In genomic region chr6:114700704-114701103, GRCm38 (mm10) we compare ENCODE assay signal across 12 mouse cellular contexts. TPM values are rescaled to one million over a fixed set of nuclear protein-coding genes. Genes with fewer than 3 reads are reported as not detected.
DNase-seq lines count a peak whose midpoint lies in the region; ATAC-seq and TF ChIP-seq lines count a peak whose summit lies in the region.
"Had no signal": no experiment of that assay in that cellular context is flagged by ENCODE, and none has a peak within 500 bp of the region (broad histone marks: within the 10 kb centered on the region; RNA-seq: fewer than 3 reads in every experiment).

No protein-coding gene starts in this region.

- no peaks in the 10 kb centered on the region for H3K79me2 ChIP-seq in heart, adult 2 months (replicated peaks; ENCODE audit: control insufficient read depth, insufficient read depth, low read length)

- intact Hi-C loops in heart, adult 2 months (cut with DNase I): no loop called here
- intact Hi-C loops in heart, postnatal 25 days (cut with DNase I): no loop called here

- ATAC-seq in midbrain, postnatal 0 days (ENCODE audit: low FRiP score): no peak
- ATAC-seq: forebrain, embryonic 15.5 days had no signal

- no peak overlapping the region for H3K27ac ChIP-seq in heart, adult 2 months
- no peak overlapping the region for H3K27ac ChIP-seq in midbrain, postnatal 0 days (ENCODE audit: low read depth, low read length)
- H3K27ac ChIP-seq in midbrain, embryonic 10.5 days (replicated peaks): no peak overlapping the region
- H3K27ac ChIP-seq in bone marrow, adult 2 months (ENCODE audit: control insufficient read depth, insufficient read depth, low read depth, low read length, poor library complexity): no peak overlapping the region
- H3K27ac ChIP-seq: forebrain, embryonic 15.5 days; heart, embryonic 13.5 days had no signal

- H3K36me3 ChIP-seq in heart, adult 2 months (ENCODE audit: control insufficient read depth, insufficient read depth, low read length): no peaks in the 10 kb centered on the region
- H3K36me3 ChIP-seq in midbrain, postnatal 0 days (ENCODE audit: insufficient read depth, low read length): no peaks in the 10 kb centered on the region; the same call in 1 of the 2 replicates
- peaks cover 14% of the 10 kb centered on the region; the same call in 1 of the 2 replicates for H3K36me3 ChIP-seq in midbrain, embryonic 10.5 days

- no peak overlapping the region for H3K4me3 ChIP-seq in heart, adult 2 months
- no peak overlapping the region for H3K4me3 ChIP-seq in midbrain, postnatal 0 days (ENCODE audit: low read depth, low read length)
- no peak overlapping the region for H3K4me3 ChIP-seq in midbrain, embryonic 10.5 days
- H3K4me3 ChIP-seq in bone marrow, adult 2 months (replicated peaks; ENCODE audit: control insufficient read depth, low read depth, low read length): no peak overlapping the region
- H3K4me3 ChIP-seq: forebrain, embryonic 15.5 days; heart, embryonic 13.5 days; myocyte had no signal

- no peak for DNase-seq in heart, adult 2 months
- no peak for DNase-seq in heart, postnatal 25 days (ENCODE audit: low spot score)
- no peak for DNase-seq in midbrain, postnatal 0 days (ENCODE audit: low spot score)
- no peak for DNase-seq in midbrain, embryonic 10.5 days (ENCODE audit: low spot score)
- peak; percentile 39 for DNase-seq in thymus, postnatal 14 days
- no peak for DNase-seq in T-cell, adult 2 months (ENCODE audit: low spot score)
- DNase-seq in adrenal gland, postnatal 10 days: no peak
- DNase-seq: cerebellum, adult 9-11 months had no signal

- peak; percentile 61 for TF ChIP-seq CTCF in heart, adult 2 months (IDR thresholded peaks at IDR 0.05)
- TF ChIP-seq CTCF in midbrain, postnatal 0 days (IDR thresholded peaks at IDR 0.05): peak; percentile 60
- TF ChIP-seq CTCF in bone marrow, adult 2 months (IDR thresholded peaks at IDR 0.05; ENCODE audit: control insufficient read depth, insufficient read depth, low read length): peak; percentile 54; the same call in 1 of the 2 replicates

- H3K4me2 ChIP-seq in midbrain, postnatal 0 days (ENCODE audit: low read depth, low read length, poor library complexity, severe bottlenecking): no peak overlapping the region
- H3K4me2 ChIP-seq: forebrain, embryonic 15.5 days; heart, embryonic 13.5 days had no signal

- TF ChIP-seq EP300 in heart, adult 2 months (IDR thresholded peaks at IDR 0.05; ENCODE audit: insufficient read depth, low read depth, low read length): no peak

- WGBS in heart, adult 2 months: 92% methylated on average over 3 of the region's 3 CpGs
- WGBS in midbrain, postnatal 0 days: 84% methylated on average over 3 of the region's 3 CpGs
- WGBS in midbrain, embryonic 10.5 days: 77% methylated on average over 3 of the region's 3 CpGs
- WGBS in bone marrow, adult 2 months: 85% methylated on average over 3 of the region's 3 CpGs

- no peak overlapping the region for H3K9ac ChIP-seq in heart, adult 2 months (ENCODE audit: low read depth, low read length)
- H3K9ac ChIP-seq in midbrain, postnatal 0 days (replicated peaks; ENCODE audit: low read length, poor library complexity, severe bottlenecking): no peak overlapping the region
- H3K9ac ChIP-seq: forebrain, embryonic 15.5 days; heart, embryonic 13.5 days had no signal

- no peaks in the 10 kb centered on the region for H3K9me3 ChIP-seq in midbrain, postnatal 0 days (ENCODE audit: low read length)
- H3K9me3 ChIP-seq in midbrain, embryonic 10.5 days (replicated peaks): 0 out of 2 replicates have a peak, but pooled peaks cover 3% of the 10 kb centered on the region
- H3K9me3 ChIP-seq: forebrain, embryonic 15.5 days had no signal

- no peaks in the 10 kb centered on the region for H3K4me1 ChIP-seq in heart, adult 2 months (ENCODE audit: control insufficient read depth, insufficient read depth, low read length)
- no peaks in the 10 kb centered on the region for H3K4me1 ChIP-seq in midbrain, postnatal 0 days (ENCODE audit: insufficient read depth, low read length)
- H3K4me1 ChIP-seq in midbrain, embryonic 10.5 days: peaks cover 4% of the 10 kb centered on the region
- H3K4me1 ChIP-seq in bone marrow, adult 2 months (ENCODE audit: control insufficient read depth, insufficient read depth, low read length): no peaks in the 10 kb centered on the region
- H3K4me1 ChIP-seq: heart, embryonic 13.5 days had no signal

- no peak for TF ChIP-seq POLR2A in heart, adult 2 months (IDR thresholded peaks at IDR 0.05; ENCODE audit: insufficient read depth, low read depth, low read length)
- no peak for TF ChIP-seq POLR2A in bone marrow, adult 2 months (IDR thresholded peaks at IDR 0.05; ENCODE audit: borderline replicate concordance, control insufficient read depth, low read depth, low read length)

- no peaks in the 10 kb centered on the region for H3K27me3 ChIP-seq in heart, adult 2 months (ENCODE audit: control insufficient read depth, insufficient read depth, low read length)
- H3K27me3 ChIP-seq in midbrain, postnatal 0 days (ENCODE audit: insufficient read depth, low read length): no peaks in the 10 kb centered on the region
- H3K27me3 ChIP-seq in midbrain, embryonic 10.5 days (ENCODE audit: low read depth, poor library complexity, severe bottlenecking): no peaks in the 10 kb centered on the region
- H3K27me3 ChIP-seq: forebrain, embryonic 15.5 days; heart, embryonic 13.5 days had no signal

RNA-seq across cellular contexts. Expression of gene Atg7, which starts 57.8 kb away (rescaled TPM):
- total RNA-seq in heart, adult 2 months (2021): 10 to 100 TPM in 1 of 2 experiments, 1 to 10 TPM in 1; 9.9 to 10.7 TPM
- polyA plus RNA-seq in heart, adult 2 months (2012; rRNA removed): 11.1 and 14.6 TPM in 2 replicates
- total RNA-seq in heart, postnatal 25 days (2021): 10 to 100 TPM in 1 of 2 experiments, 1 to 10 TPM in 1; 9.5 to 10.8 TPM
- total RNA-seq in midbrain, postnatal 0 days (2014; rRNA removed): 13.9 and 21.5 TPM in 2 replicates
- polyA plus RNA-seq in midbrain, postnatal 0 days (2015; fragmentation: Nextera tagmentation; extraction: Ambion mirVana): 15.3 and 17.1 TPM in 2 replicates
- 22.4 and 24.8 TPM in 2 replicates for polyA plus RNA-seq in midbrain, embryonic 10.5 days (2016; fragmentation: Nextera tagmentation; extraction: Ambion mirVana)
- 14.0 and 43.3 TPM in 2 replicates for polyA plus RNA-seq in bone marrow, adult 2 months (2011; ENCODE audit: insufficient read depth, insufficient read length, low replicate concordance, missing spikeins)
- 10 to 100 TPM; 22.4 to 27.5 TPM for total RNA-seq in adrenal gland, postnatal 10 days (2021)
